Mouse (Mus musculus): ENCODE data around the gene Chat.

The Chat gene

GRCm38 (mm10) chr14:32465889-32466288 is at the start of gene Chat:
Chat (minus strand) TSS chr14:32465989.
- no peak for DNase-seq

GRCm38 (mm10) chr14:32513336-32514032 is 47.7 kb upstream of the Chat start, which contains the start of gene Ercc6:
Ercc6 (plus strand) TSS chr14:32513521.
- peak; percentile 97 for DNase-seq

- peak in 1 of 2 experiments; percentile 21 for DNase-seq
Measured at GRCm38 (mm10) chr14:32512912-32513311, 47.1 kb upstream of the Chat start.

- no peak for DNase-seq
Measured at GRCm38 (mm10) chr14:32509443-32509961, 43.7 kb upstream of the Chat start.

GRCm38 (mm10) chr14:32508105-32508835 is 42.5 kb upstream of the Chat start:
- DNase-seq, result no peak

- no peak for DNase-seq
Measured at GRCm38 (mm10) chr14:32507216-32507615, 41.4 kb upstream of the Chat start.

- no peak for DNase-seq
Measured at GRCm38 (mm10) chr14:32506329-32506728, 40.5 kb upstream of the Chat start.

GRCm38 (mm10) chr14:32503897-32504296 is 38.1 kb upstream of the Chat start:
- DNase-seq, result no peak

- no peak for DNase-seq
Measured at GRCm38 (mm10) chr14:32502764-32503688, 37.2 kb upstream of the Chat start.

- no peak for DNase-seq
Measured at GRCm38 (mm10) chr14:32501303-32501702, 35.5 kb upstream of the Chat start.

GRCm38 (mm10) chr14:32496115-32496850 is 30.5 kb upstream of the Chat start:
- no peak for DNase-seq

- DNase-seq, result no peak
Measured at GRCm38 (mm10) chr14:32492521-32492920, 26.7 kb upstream of the Chat start.

- peak; percentile 44 to 60 for DNase-seq
Measured at GRCm38 (mm10) chr14:32482061-32482460, 16.3 kb upstream of the Chat start.

GRCm38 (mm10) chr14:32477581-32477980 is 11.8 kb upstream of the Chat start:
- peak; percentile 79 to 88 for DNase-seq

GRCm38 (mm10) chr14:32476559-32476958 is 10.8 kb upstream of the Chat start:
- no peak for DNase-seq

GRCm38 (mm10) chr14:32472996-32473395 is 7.2 kb upstream of the Chat start:
- peak; percentile 88 to 92 for DNase-seq

- DNase-seq, result peak; percentile 52 to 54
Measured at GRCm38 (mm10) chr14:32467606-32468005, 1.8 kb upstream of the Chat start.

GRCm38 (mm10) chr14:32465506-32465870 is 301 bp downstream of the Chat start:
- DNase-seq, result no peak

- peak; percentile 20 to 31 for DNase-seq
Measured at GRCm38 (mm10) chr14:32464601-32465505, 936 bp downstream of the Chat start, which contains the start of gene Slc18a3. Slc18a3 (minus strand) TSS chr14:32464850.

GRCm38 (mm10) chr14:32463211-32464040 is 2.4 kb downstream of the Chat start:
- peak; percentile 27 to 32 for DNase-seq

Measured in cerebellum, postnatal 14 days (tissue).